Mouse (Mus musculus): ENCODE measurements around the gene Hpse2.

DNA sequence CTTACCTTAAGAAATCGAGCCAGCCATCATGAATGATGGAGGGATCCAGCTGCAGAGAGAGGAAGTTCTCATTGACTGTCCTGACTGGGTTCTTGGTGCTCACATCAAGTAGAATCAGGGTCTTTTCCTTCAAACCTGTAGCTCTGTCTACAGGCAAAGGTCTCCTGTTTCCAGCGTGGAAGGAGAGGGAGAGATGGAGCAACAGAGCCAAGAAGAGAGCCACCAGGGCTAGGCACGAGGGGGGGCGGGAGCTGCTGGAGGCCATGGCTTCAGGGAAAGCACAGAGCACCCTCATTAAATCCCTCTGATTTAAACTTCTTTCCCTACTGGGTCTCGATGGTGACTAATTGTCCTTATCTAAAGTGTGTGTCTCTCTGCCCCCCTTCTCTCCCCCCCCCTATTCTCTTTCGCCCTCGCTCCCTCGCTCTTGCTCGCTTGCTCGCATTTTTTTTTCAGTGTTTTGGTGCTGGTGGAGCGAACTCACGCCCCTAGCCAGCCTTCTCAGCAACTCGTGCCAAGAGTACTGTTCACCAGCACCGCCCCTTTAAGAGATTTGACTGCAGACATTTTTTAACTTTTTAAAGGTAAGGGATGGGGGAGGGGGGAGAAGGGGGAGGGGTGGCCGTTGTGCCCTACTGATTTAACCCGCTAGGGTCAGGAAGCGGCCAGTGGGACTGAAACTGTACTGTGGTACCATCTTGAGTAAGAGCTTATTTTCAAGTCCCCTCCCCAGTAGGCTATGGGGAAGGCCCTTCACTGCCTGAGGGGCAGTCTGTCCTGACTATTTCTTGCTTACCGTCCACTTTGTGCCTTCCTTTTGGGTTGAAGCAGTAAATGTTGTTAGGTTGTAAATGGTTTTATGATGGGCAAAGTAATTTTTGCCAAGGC, at the start of gene Hpse2:
- no peak for TF ChIP-seq CTCF (IDR thresholded peaks at IDR 0.05; ENCODE audit: insufficient read depth, low read length)
- TF ChIP-seq POLR2A (IDR thresholded peaks at IDR 0.05; ENCODE audit: borderline replicate concordance, extremely low read depth, low read depth, low read length): no peak
